Mouse (Mus musculus): ENCODE measurements around the gene Hnf4a. TPM values are rescaled to one million over a fixed set of nuclear protein-coding genes. Genes with fewer than 3 reads are reported as not detected.

Gene Hnf4a
- polyA plus RNA-seq, 1 experiment, result 0.22 TPM

DNA sequence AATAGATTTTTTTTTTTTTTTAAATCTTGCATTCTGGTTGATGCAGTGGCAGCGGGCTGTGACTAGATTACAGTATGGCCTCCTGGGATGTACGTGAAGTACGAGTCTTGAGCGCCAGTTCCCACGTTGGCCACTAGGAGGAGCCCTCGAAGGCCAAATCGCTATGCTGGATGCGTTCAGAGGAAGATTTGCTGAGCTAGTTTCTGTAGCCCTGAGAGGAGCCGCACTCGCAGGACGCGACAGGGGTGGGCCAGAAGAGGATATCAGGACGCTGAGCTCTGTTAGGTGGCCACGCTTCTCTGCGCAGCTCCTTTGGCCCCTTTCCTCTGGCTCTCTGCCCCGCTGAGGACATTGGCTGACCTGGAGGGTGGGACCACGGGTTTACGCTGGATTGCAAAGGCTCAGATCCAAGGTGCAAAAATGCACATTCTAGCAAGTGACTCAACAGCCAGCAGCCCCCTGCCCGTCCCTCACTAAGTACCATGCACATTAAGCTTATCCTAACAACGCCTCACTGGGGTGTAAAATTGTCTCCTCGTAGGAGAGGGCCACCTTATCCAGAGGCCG lies 28.4 kb downstream of the Hnf4a start:
- Histone ChIP-seq H3K27ac (ENCODE audit: insufficient read depth, low read length) (no peak overlapping the region), H3K4me1 (ENCODE audit: control insufficient read depth, insufficient read depth, insufficient read length) (no peaks in the 10 kb centered on the region), H3K27me3 (ENCODE audit: control insufficient read depth, insufficient read depth, low read length) (no peaks in the 10 kb centered on the region), H3K4me3 (ENCODE audit: extremely low read depth, insufficient read depth, insufficient read length) (no peak overlapping the region), H3K36me3 (ENCODE audit: control insufficient read depth, insufficient read depth, low read length) (no peaks in the 10 kb centered on the region)
- TF ChIP-seq CTCF (IDR thresholded peaks at IDR 0.05; ENCODE audit: extremely low read depth, insufficient read depth, insufficient read length, insufficient replicate concordance) (peak; percentile 86; the same call in 1 of the 2 replicates), POLR2A (IDR thresholded peaks at IDR 0.05; ENCODE audit: low read depth, low read length) (no peak)
- WGBS, result 12% methylated on average over 22 of the region's 22 CpGs
- peak; percentile 50 to 81 for DNase-seq (ENCODE audit: low read depth in 1 of 2, low spot score in 2 of 2)

DNA sequence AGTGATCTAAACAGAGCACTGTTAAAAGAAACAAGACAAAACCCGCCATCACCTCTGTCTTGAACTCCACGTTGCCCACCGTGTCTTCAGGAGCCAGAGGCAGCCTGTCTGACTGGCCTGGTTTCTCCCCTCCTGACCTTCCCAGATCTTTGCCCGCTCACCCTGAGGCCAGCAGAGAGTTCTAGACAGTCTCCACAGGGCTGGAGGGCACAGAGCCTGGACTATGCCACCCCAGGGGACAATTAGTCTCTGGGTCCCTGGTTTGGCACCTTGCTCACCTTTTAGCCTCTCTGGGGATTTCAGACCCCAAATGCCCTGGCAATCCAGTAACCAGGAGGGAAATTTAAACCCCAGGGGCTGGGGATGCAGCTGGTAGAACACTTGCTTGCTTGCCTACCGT lies 30.8 kb downstream of the Hnf4a start:
- WGBS, result 86% methylated on average over 5 of the region's 5 CpGs
- Histone ChIP-seq H3K36me3 (ENCODE audit: control insufficient read depth, insufficient read depth, low read length) (no peaks in the 10 kb centered on the region), H3K4me1 (ENCODE audit: control insufficient read depth, insufficient read depth, insufficient read length) (no peaks in the 10 kb centered on the region), H3K4me3 (ENCODE audit: extremely low read depth, insufficient read depth, insufficient read length) (no peak overlapping the region), H3K27me3 (ENCODE audit: control insufficient read depth, insufficient read depth, low read length) (no peaks in the 10 kb centered on the region), H3K27ac (ENCODE audit: insufficient read depth, low read length) (no peak overlapping the region)
- no peak for TF ChIP-seq POLR2A (IDR thresholded peaks at IDR 0.05; ENCODE audit: low read depth, low read length)
- no peak for TF ChIP-seq CTCF (IDR thresholded peaks at IDR 0.05; ENCODE audit: extremely low read depth, insufficient read depth, insufficient read length, insufficient replicate concordance)
- no peak for DNase-seq (ENCODE audit: low read depth in 1 of 2, low spot score in 2 of 2)

DNA sequence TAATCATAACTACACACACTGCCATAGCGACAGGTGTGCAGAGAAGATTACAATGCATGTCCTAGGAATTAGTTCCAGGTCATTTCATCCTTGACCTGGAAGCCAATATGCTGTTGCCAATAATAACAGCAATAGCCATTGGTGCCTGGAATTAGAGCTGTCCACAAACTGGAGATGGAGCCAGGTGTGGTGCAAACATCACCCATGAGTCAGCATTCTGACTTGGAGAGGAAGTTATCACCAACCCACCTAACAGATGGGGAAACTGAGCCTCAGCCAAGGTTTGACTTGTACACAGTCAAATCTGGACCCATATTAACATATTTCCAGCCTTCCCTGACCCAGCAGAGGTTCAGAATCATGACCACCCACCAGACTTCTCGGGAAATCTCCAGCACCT lies 31.8 kb downstream of the Hnf4a start:
- Histone ChIP-seq H3K27me3 (ENCODE audit: control insufficient read depth, insufficient read depth, low read length) (no peaks in the 10 kb centered on the region), H3K27ac (ENCODE audit: insufficient read depth, low read length) (no peak overlapping the region), H3K4me1 (ENCODE audit: control insufficient read depth, insufficient read depth, insufficient read length) (no peaks in the 10 kb centered on the region), H3K36me3 (ENCODE audit: control insufficient read depth, insufficient read depth, low read length) (no peaks in the 10 kb centered on the region), H3K4me3 (ENCODE audit: extremely low read depth, insufficient read depth, insufficient read length) (no peak overlapping the region)
- 89% methylated on average over 2 of the region's 2 CpGs for WGBS
- TF ChIP-seq CTCF (IDR thresholded peaks at IDR 0.05; ENCODE audit: extremely low read depth, insufficient read depth, insufficient read length, insufficient replicate concordance), result no peak
- no peak for TF ChIP-seq POLR2A (IDR thresholded peaks at IDR 0.05; ENCODE audit: low read depth, low read length)
- DNase-seq (ENCODE audit: low read depth in 1 of 2, low spot score in 2 of 2), result no peak

- no peak for DNase-seq (ENCODE audit: low read depth in 1 of 2, low spot score in 2 of 2)
- H3K4me3 ChIP-seq (ENCODE audit: extremely low read depth, insufficient read depth, insufficient read length), result no peak overlapping the region
- no peaks in the 10 kb centered on the region for H3K4me1 ChIP-seq (ENCODE audit: control insufficient read depth, insufficient read depth, insufficient read length)
- no peaks in the 10 kb centered on the region for H3K27me3 ChIP-seq (ENCODE audit: control insufficient read depth, insufficient read depth, low read length)
- H3K27ac ChIP-seq (ENCODE audit: insufficient read depth, low read length), result no peak overlapping the region
- H3K36me3 ChIP-seq (ENCODE audit: control insufficient read depth, insufficient read depth, low read length), result no peaks in the 10 kb centered on the region
- WGBS, result 84% methylated on average over 13 of the region's 13 CpGs
- no peak for TF ChIP-seq POLR2A (IDR thresholded peaks at IDR 0.05; ENCODE audit: low read depth, low read length)
- TF ChIP-seq CTCF (IDR thresholded peaks at IDR 0.05; ENCODE audit: extremely low read depth, insufficient read depth, insufficient read length, insufficient replicate concordance), result no peak
These were observed 32.9 kb downstream of the Hnf4a start for GRCm38 (mm10) chr2:163539321-163540040.

DNA sequence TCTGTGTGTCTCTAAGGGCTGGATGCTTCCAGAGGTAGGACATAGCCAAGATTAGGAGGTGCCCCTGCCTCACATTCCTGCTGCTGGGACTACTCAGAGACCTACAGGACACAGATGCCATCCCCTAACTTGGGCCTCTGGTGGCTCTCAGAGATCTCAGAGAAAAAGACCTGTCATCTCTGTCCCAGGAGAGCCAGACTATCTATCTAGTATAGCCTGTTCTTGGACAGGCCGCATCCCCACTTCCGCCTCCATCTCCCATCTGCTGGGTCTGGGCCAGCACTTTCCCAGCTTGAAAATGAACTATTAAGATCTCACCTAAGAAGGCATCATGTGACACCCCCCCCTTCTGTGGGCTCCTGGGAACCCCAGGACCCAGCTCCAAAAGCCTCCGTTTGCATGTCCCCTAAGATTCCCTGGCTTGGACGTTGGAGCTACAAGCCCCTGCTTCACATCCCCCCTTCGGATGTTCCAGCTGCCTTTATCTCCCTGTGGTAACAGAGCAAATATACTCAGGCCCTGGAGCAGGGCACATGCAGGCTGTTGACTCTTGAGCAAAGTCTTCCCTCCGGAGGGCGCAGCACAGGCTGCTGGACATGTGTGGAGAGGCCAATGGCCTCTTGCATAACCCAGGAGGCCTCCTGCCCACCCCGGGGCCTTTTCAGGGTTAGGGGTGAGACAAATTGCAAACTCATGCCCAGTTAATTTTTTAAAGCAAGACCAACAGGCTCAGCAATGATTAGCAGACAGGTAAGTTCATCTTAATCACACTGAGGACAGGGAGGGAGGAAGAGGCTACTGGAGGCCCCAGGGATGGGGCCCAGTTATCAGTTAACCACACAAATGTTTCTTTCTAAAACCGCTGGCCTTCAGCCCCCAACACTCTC lies 33.9 kb downstream of the Hnf4a start:
- TF ChIP-seq CTCF (IDR thresholded peaks at IDR 0.05; ENCODE audit: extremely low read depth, insufficient read depth, insufficient read length, insufficient replicate concordance) (no peak), POLR2A (IDR thresholded peaks at IDR 0.05; ENCODE audit: low read depth, low read length) (no peak)
- no peaks in the 10 kb centered on the region for H3K4me1 ChIP-seq (ENCODE audit: control insufficient read depth, insufficient read depth, insufficient read length)
- DNase-seq (ENCODE audit: low read depth in 1 of 2, low spot score in 2 of 2), result no peak
- 80% methylated on average over 9 of the region's 9 CpGs for WGBS
- no peak overlapping the region for H3K27ac ChIP-seq (ENCODE audit: insufficient read depth, low read length)
- H3K36me3 ChIP-seq (ENCODE audit: control insufficient read depth, insufficient read depth, low read length), result no peaks in the 10 kb centered on the region
- no peak overlapping the region for H3K4me3 ChIP-seq (ENCODE audit: extremely low read depth, insufficient read depth, insufficient read length)
- no peaks in the 10 kb centered on the region for H3K27me3 ChIP-seq (ENCODE audit: control insufficient read depth, insufficient read depth, low read length)

GRCm38 (mm10) chr2:163541568-163542182 lies 35.1 kb downstream of the Hnf4a start:
- TF ChIP-seq POLR2A (IDR thresholded peaks at IDR 0.05; ENCODE audit: low read depth, low read length), result no peak
- no peak for TF ChIP-seq CTCF (IDR thresholded peaks at IDR 0.05; ENCODE audit: extremely low read depth, insufficient read depth, insufficient read length, insufficient replicate concordance)

More at GRCm38 (mm10) chr2:163541568-163542182, 35.1 kb downstream of the Hnf4a start:
- Histone ChIP-seq H3K36me3 (ENCODE audit: control insufficient read depth, insufficient read depth, low read length) (no peaks in the 10 kb centered on the region), H3K27me3 (ENCODE audit: control insufficient read depth, insufficient read depth, low read length) (no peaks in the 10 kb centered on the region), H3K4me3 (ENCODE audit: extremely low read depth, insufficient read depth, insufficient read length) (no peak overlapping the region), H3K4me1 (ENCODE audit: control insufficient read depth, insufficient read depth, insufficient read length) (no peaks in the 10 kb centered on the region), H3K27ac (ENCODE audit: insufficient read depth, low read length) (no peak overlapping the region)
- no peak for DNase-seq (ENCODE audit: low read depth in 1 of 2, low spot score in 2 of 2)
- WGBS, result 75% methylated on average over 10 of the region's 10 CpGs
